Mouse (Mus musculus) midbrain, embryonic 15.5 days (tissue): ENCODE data around the gene Sgpp2. TPM values are rescaled to one million over a fixed set of nuclear protein-coding genes. Genes with fewer than 3 reads are reported as not detected.

ENCODE experiments used
- ATAC-seq: fragments of 200-750 bp; cut with Nextera tagmentation; replicated peaks from 2 replicates; pipeline ENCODE4 v1.8.0; 2017; ENCODE audit warnings: moderate TSS enrichment
- H3K27ac ChIP-seq: fragments of 300-500 bp; sonication (generic); 2 replicates; pipeline ENCODE4 v1.5.1; 2015; ENCODE audit warnings: mild to moderate bottlenecking, inconsistent platforms
- H3K27me3 ChIP-seq: fragments of 300-500 bp; sonication (generic); replicated peaks from 2 replicates; pipeline ENCODE4 v1.6.1; 2015; ENCODE audit warnings: inconsistent platforms
- H3K36me3 ChIP-seq: fragments of 300-500 bp; sonication (generic); replicated peaks from 2 replicates; pipeline ENCODE4 v1.6.1; 2015; ENCODE audit warnings: inconsistent platforms
- H3K4me1 ChIP-seq: fragments of 300-500 bp; sonication (generic); 2 replicates; pipeline ENCODE4 v1.6.1; 2015; ENCODE audit warnings: inconsistent platforms
- H3K4me2 ChIP-seq: fragments of 300-500 bp; sonication (generic); 2 replicates; pipeline ENCODE4 v1.6.1; 2015; ENCODE audit warnings: inconsistent platforms, mild to moderate bottlenecking, moderate library complexity
- H3K4me3 ChIP-seq: fragments of 300-500 bp; sonication (generic); 2 replicates; pipeline ENCODE4 v1.5.1; 2015; ENCODE audit warnings: mild to moderate bottlenecking, inconsistent platforms
- H3K9ac ChIP-seq: fragments of 300-500 bp; sonication (generic); 2 replicates; pipeline ENCODE4 v1.6.1; 2015; ENCODE audit warnings: mild to moderate bottlenecking, inconsistent platforms
- H3K9me3 ChIP-seq: fragments of 300-500 bp; sonication (generic); 2 replicates; pipeline ENCODE4 v1.6.1; 2016; ENCODE audit warnings: inconsistent platforms
- WGBS: fragments of 180-500 bp; shearing (Covaris S2); methylation state at CpG from one replicate; pipeline ENCODE4 v1.1.7; 2015; ENCODE audit warnings: mixed read lengths; 5-methylcytosine and 5-hydroxymethylcytosine counted together
- polyA plus RNA-seq: library from polyadenylated mRNA; unstranded; fragments of >200 nt; fragmentation: Nextera tagmentation; extraction: Ambion mirVana; gene quantifications from 2 replicates; pipeline ENCODE4 v1.2.1, GENCODE M21; 2015

Sgpp2 gene
- polyA plus RNA-seq, 1 experiment from 2014 or later: 1.2 TPM

DNA sequence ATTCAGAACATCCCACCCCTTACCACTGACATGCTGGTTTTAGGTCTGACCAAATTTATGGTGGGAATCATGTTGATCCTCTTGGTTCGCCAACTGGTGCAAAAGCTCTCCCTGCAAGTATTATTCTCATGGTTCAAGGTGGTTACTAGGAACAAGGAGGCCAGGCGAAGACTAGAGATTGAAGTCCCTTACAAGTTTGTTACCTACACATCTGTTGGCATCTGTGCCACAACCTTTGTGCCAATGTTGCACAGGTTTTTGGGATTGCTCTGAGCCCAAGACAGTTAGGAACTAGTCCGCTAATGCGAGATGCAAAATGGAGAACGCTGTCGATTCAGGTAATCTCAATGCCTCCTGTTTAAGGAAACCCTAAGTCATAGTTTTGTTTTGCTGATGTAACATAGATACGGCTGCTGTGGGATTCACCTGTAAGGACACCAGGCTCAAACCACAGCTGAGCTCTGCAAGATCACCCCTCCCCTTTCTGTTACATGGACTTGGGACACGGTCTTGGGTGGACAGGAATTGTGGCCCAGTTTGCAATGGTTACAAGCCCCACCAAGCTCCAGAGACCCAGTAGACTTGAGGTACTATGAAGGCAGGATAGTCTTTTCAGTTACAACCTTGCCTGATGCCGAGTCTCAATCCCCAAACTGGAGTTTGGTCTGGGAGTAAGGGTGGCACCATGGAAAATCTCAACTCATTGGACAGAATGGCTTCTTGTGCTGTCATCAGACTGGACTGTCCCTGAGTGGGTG lies 107.2 kb downstream of the Sgpp2 start:
- Histone ChIP-seq H3K36me3 (0 out of 2 replicates have a peak, but pooled peaks cover 4% of the 10 kb centered on the region), H3K27ac (no peak overlapping the region), H3K4me3 (no peak overlapping the region), H3K4me2 (no peak overlapping the region), H3K9ac (no peak overlapping the region), H3K27me3 (no peaks in the 10 kb centered on the region; the same call in 1 of the 2 replicates), H3K9me3 (no peaks in the 10 kb centered on the region), H3K4me1 (no peaks in the 10 kb centered on the region)
- no peak for ATAC-seq
- WGBS: 95% methylated on average over 9 of the region's 9 CpGs

DNA sequence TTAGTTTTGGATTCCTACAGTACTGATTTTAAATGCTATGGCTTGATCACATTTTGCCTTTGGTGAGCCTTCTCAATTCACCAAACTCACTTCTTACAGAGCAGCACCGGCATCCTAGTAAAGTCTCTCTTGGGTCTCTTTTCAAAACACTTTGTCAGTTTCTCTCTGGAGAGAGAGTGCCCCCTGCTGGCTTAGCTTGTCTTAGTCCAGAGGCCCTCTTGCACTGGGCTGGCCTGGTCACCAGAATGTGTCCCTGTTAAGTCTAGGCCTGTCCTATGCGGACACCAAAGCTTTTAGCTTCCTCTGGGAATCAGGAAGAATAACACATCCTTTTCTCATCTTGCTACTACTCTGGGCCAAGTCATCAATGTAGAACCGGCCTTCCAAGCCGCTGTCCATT lies 109.4 kb downstream of the Sgpp2 start:
- Histone ChIP-seq H3K9me3 (no peaks in the 10 kb centered on the region), H3K27me3 (no peaks in the 10 kb centered on the region; the same call in 1 of the 2 replicates), H3K4me1 (no peaks in the 10 kb centered on the region), H3K4me2 (no peak overlapping the region), H3K9ac (no peak overlapping the region), H3K27ac (no peak overlapping the region), H3K4me3 (no peak overlapping the region), H3K36me3 (0 out of 2 replicates have a peak, but pooled peaks cover 4% of the 10 kb centered on the region)
- peak; percentile 74 for ATAC-seq
- WGBS: 45% methylated on average over 4 of the region's 4 CpGs

DNA sequence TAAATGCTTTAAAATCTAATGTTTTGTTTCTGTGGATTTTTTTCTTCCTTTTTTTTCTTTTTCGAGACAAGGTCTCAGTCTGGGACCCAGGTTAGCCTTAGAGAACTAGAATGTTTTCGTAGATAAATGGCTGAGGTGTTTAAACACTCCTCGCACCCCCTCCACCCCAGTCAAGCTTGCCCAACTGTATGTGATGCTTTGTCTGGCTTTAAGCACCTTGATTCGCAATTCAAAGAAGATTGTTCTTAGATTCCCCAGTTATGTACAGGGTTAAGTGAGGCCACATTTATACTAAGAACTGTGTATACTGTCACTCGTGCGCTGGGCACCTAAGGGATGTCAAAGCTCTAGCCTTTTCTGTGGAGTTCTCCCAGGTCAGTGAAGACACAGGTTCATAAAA lies 110.1 kb downstream of the Sgpp2 start:
- Histone ChIP-seq H3K27ac (no peak overlapping the region), H3K4me1 (no peaks in the 10 kb centered on the region), H3K4me2 (no peak overlapping the region), H3K27me3 (no peaks in the 10 kb centered on the region; the same call in 1 of the 2 replicates), H3K36me3 (peaks cover 4% of the 10 kb centered on the region; the same call in 1 of the 2 replicates), H3K4me3 (no peak overlapping the region), H3K9ac (no peak overlapping the region), H3K9me3 (no peaks in the 10 kb centered on the region)
- WGBS: 92% methylated on average over 6 of the region's 6 CpGs
- ATAC-seq: no peak

DNA sequence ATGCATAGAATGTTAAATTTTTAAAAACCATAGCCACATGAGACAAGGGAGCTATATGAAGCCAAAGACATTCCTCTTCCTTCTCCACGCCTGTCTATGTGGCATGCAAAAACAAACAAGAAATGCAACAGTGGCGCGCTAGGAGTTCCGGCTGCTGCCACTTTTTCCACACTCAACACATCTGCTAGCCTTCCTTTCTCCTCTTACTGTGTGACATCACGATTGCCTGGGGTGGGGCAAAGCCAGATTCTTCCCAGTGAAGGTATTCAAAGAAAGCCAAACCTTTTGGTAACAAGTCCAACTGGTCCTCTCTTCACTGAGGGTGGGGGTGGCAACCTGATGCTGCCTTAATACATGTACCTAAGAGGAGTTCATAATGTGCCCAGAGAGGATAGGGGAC lies 111.6 kb downstream of the Sgpp2 start:
- no peak overlapping the region for H3K27ac ChIP-seq
- WGBS: 95% methylated on average over 5 of the region's 5 CpGs
- no peak overlapping the region for H3K4me2 ChIP-seq
- H3K27me3 ChIP-seq: no peaks in the 10 kb centered on the region; the same call in 1 of the 2 replicates
- H3K4me3 ChIP-seq: no peak overlapping the region
- peaks cover 4% of the 10 kb centered on the region; the same call in 1 of the 2 replicates for H3K36me3 ChIP-seq
- H3K9ac ChIP-seq: no peak overlapping the region
- no peak for ATAC-seq
- 0 out of 2 replicates have a peak, but pooled peaks cover 7% of the 10 kb centered on the region for H3K4me1 ChIP-seq
- H3K9me3 ChIP-seq: no peaks in the 10 kb centered on the region

DNA sequence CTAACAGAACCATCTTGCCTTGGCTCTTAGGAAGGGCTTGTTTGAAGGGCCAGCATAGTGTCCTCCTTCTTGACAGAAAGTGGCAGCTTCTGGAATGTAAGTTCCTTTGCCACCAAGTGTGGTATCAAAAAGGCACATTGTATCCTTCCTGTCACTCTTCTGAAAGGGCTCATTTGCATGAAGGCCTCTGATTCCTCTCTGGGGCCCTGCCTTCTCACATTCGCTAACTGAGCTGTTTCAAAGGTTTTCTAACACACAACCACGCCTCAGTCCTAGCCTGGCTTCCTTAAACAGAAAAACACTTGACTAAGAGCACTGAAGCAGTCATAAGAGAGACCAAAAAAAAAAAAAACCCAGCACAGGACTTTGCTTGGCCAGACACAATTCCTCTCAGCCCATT lies 112.4 kb downstream of the Sgpp2 start:
- H3K27ac ChIP-seq: no peak overlapping the region
- H3K4me1 ChIP-seq: 0 out of 2 replicates have a peak, but pooled peaks cover 7% of the 10 kb centered on the region
- peaks cover 4% of the 10 kb centered on the region; the same call in 1 of the 2 replicates for H3K36me3 ChIP-seq
- WGBS: 41% methylated on average over 2 of the region's 2 CpGs
- H3K4me2 ChIP-seq: no peak overlapping the region
- H3K9me3 ChIP-seq: no peaks in the 10 kb centered on the region
- no peaks in the 10 kb centered on the region; the same call in 1 of the 2 replicates for H3K27me3 ChIP-seq
- H3K9ac ChIP-seq: no peak overlapping the region
- no peak for ATAC-seq
- H3K4me3 ChIP-seq: no peak overlapping the region

DNA sequence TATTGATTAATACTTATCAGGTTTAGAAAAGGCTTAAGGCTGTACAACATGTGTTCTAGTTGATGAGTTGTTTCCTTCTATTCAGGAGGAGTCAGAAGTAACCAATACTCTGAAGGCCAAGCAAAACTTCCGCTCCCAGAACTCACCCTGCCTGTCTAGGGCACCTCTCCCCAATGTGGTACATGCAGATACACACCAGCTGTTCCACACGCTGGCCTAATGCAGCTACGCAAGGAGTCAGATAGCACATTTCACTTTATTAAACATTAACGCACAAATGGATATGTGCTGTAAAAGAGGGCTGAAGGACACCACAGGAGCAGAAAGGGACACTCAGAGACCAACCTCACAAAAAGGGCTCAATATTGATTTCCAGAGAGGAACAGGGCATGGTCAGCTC lies 114.7 kb downstream of the Sgpp2 start:
- Histone ChIP-seq H3K36me3 (peaks cover 4% of the 10 kb centered on the region; the same call in 1 of the 2 replicates), H3K9ac (no peak overlapping the region), H3K9me3 (no peaks in the 10 kb centered on the region), H3K27me3 (no peaks in the 10 kb centered on the region; the same call in 1 of the 2 replicates), H3K4me1 (0 out of 2 replicates have a peak, but pooled peaks cover 7% of the 10 kb centered on the region), H3K4me2 (no peak overlapping the region), H3K4me3 (no peak overlapping the region), H3K27ac (no peak overlapping the region)
- WGBS: 94% methylated on average over 4 of the region's 4 CpGs
- no peak for ATAC-seq

DNA sequence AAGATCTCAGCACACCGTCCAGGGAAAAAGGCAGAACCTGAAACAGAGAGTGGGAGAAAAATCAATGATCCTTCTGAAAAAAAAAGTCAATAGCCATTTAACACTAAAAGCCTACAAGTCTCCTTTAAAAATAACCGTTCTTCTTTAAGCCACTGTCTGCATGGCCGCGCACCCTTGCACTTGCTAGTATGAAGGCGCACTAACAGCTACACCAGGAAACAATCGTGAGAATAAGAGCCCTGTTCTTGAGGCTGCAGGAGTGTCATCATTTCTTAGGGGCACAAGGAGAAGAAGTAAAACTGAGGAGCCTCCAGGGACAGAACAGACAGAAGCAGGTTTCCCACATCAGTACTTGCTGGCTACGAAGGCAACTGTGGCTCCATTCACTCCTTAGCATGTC lies 115.2 kb downstream of the Sgpp2 start:
- H3K9ac ChIP-seq: no peak overlapping the region
- H3K36me3 ChIP-seq: peaks cover 4% of the 10 kb centered on the region; the same call in 1 of the 2 replicates
- 89% methylated on average over 7 of the region's 7 CpGs for WGBS
- H3K4me1 ChIP-seq: 0 out of 2 replicates have a peak, but pooled peaks cover 7% of the 10 kb centered on the region
- H3K4me3 ChIP-seq: no peak overlapping the region
- H3K9me3 ChIP-seq: no peaks in the 10 kb centered on the region
- no peak for ATAC-seq
- no peak overlapping the region for H3K4me2 ChIP-seq
- H3K27me3 ChIP-seq: no peaks in the 10 kb centered on the region; the same call in 1 of the 2 replicates
- no peak overlapping the region; the same call in 1 of the 2 replicates for H3K27ac ChIP-seq

DNA sequence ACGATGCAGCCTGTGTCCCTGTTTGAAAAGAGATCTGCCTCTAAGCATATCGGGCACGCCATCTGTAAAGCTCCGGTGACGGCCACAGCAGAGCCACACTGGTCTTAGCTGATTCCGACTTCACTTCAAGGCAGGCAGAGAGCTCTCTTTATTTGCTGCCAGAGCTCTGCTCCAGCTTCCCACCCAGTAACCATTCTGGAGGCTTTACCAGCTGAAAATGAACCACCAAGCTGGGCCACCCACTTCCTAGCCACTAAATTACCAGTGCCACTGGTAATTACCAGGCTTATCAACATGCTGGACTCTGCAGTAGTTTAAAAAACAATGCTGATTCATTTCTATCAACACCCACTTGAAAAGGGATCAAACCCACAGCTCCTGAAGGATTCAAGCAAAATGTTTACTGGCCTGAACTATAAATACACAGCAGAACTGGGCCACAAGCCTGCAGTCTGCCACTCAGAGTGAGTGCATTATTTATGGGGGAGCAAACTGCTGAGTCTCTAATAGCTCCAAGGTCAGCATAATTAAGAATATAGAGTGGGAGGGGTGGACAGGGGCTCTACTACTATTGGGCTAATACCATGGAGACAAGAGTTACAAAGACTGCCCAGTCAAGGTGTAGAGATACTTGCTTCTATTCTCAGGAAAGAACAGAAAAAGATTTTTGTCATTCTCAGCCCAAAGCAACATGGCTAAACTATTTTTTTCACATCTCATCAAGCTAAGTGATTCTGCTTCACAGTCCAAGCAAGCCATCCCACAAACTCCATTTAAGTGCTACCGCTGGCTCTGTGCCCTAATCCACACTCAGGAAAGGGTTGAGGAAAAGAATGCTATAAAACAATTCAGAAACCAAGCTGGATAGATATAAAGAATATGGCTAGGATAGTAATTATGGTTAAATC lies 115.9 kb downstream of the Sgpp2 start:
- no peak for ATAC-seq
- peaks cover 2% of the 10 kb centered on the region; the same call in 1 of the 2 replicates for H3K36me3 ChIP-seq
- no peak overlapping the region for H3K9ac ChIP-seq
- H3K27ac ChIP-seq: no peak overlapping the region; the same call in 1 of the 2 replicates
- no peaks in the 10 kb centered on the region for H3K27me3 ChIP-seq
- H3K4me2 ChIP-seq: no peak overlapping the region
- 69% methylated on average over 7 of the region's 7 CpGs for WGBS
- H3K4me1 ChIP-seq: 0 out of 2 replicates have a peak, but pooled peaks cover 7% of the 10 kb centered on the region
- H3K4me3 ChIP-seq: no peak overlapping the region
- no peaks in the 10 kb centered on the region for H3K9me3 ChIP-seq

DNA sequence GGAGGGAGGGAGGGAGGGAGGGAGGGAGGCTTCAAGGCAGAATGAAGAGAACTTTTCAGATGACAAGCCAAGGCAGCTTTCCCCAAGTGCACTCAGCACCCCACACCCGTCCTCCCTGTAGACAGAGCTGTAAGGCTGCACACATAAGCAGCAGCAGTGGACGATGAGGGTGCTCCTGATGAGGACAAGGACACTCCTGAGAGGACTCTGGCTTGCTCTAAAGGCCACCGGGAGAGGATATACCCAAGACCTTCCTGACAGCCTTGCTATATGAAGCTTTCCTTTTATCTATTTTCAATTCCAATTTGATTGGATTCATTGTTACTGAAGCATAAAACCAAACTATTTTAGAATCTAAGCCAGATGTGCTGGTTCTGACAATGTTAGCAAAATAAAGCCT lies 116.7 kb downstream of the Sgpp2 start:
- ATAC-seq: no peak
- H3K4me1 ChIP-seq: 0 out of 2 replicates have a peak, but pooled peaks cover 7% of the 10 kb centered on the region
- 44% methylated on average over 3 of the region's 3 CpGs for WGBS

DNA sequence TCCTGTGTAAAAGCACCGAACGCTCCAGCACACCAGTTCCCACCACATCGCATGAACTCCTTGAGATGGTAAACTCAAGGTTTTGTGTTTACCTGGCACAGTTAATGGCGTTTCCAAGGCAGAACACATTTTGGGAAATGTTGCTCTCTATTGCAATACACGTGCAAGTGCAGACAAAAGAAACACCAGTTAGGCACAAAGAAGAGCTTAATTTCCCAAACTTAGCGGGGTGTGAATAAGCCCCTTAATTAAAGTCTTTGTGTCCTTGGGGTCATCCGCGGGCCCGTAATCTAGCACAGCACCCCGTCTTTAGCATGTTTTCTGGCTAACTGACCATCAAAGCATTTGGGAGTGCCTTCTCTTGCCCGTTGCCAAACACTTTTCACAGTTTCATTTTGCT lies 118.7 kb downstream of the Sgpp2 start:
- H3K9ac ChIP-seq: no peak overlapping the region
- H3K9me3 ChIP-seq: no peaks in the 10 kb centered on the region
- H3K4me1 ChIP-seq: 0 out of 2 replicates have a peak, but pooled peaks cover 7% of the 10 kb centered on the region
- WGBS: 19% methylated on average over 11 of the region's 11 CpGs
- H3K4me3 ChIP-seq: no peak overlapping the region
- H3K36me3 ChIP-seq: no peaks in the 10 kb centered on the region; the same call in 1 of the 2 replicates
- H3K27ac ChIP-seq: no peak overlapping the region
- H3K4me2 ChIP-seq: no peak overlapping the region
- H3K27me3 ChIP-seq: no peaks in the 10 kb centered on the region
- ATAC-seq: no peak

More for the DNA sequence above, 116.7 kb downstream of the Sgpp2 start:
- H3K36me3 ChIP-seq: no peaks in the 10 kb centered on the region; the same call in 1 of the 2 replicates
- H3K4me2 ChIP-seq: no peak overlapping the region
- no peak overlapping the region for H3K9ac ChIP-seq
- H3K27me3 ChIP-seq: no peaks in the 10 kb centered on the region
- no peak overlapping the region for H3K27ac ChIP-seq
- no peak overlapping the region for H3K4me3 ChIP-seq
- H3K9me3 ChIP-seq: no peaks in the 10 kb centered on the region

DNA sequence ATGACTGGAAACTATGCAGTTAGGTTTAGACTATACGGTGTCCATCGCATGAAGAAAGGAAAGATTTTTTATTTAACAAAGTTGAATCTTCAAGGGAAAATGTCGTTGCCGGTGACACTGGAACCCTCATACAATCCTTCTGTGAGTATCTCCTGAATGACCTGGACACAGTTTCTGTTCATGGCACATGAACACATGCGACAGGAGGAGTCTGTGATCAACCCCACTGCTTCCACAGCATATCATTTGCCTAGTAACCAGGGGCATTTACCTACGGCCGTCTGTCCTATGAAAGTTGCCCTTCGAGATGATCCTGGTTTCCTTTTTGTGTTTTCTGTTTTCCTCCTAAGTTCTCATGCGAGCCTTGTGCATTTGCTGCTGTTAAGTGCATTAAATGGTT lies 123.3 kb downstream of the Sgpp2 start:
- no peak overlapping the region for H3K9ac ChIP-seq
- H3K9me3 ChIP-seq: no peaks in the 10 kb centered on the region
- no peak overlapping the region for H3K4me2 ChIP-seq
- 95% methylated on average over 9 of the region's 9 CpGs for WGBS
- H3K4me1 ChIP-seq: no peaks in the 10 kb centered on the region
- ATAC-seq: no peak
- no peaks in the 10 kb centered on the region for H3K27me3 ChIP-seq
- no peaks in the 10 kb centered on the region for H3K36me3 ChIP-seq
- no peak overlapping the region for H3K4me3 ChIP-seq
- H3K27ac ChIP-seq: no peak overlapping the region

DNA sequence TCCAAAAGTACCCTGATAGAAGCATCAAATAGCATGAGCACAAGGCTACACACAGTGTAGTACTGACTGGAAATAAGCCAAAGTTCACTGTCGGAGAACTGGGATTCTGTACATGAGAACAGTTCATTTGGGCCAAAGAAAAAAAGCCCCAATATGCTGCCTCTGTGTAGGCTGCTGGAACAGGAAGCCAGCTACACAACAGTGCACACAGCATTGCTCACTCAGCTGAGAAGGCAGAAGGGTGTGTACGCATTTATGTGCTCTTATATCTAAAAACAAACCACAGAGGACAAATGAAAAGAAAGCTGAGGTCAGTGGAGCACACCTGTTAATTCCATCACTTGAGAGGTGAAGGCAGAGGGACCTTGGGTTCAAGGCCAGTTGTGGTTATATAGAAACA lies 125.8 kb downstream of the Sgpp2 start:
- Histone ChIP-seq H3K27me3 (no peaks in the 10 kb centered on the region), H3K27ac (no peak overlapping the region), H3K4me3 (no peak overlapping the region), H3K4me2 (no peak overlapping the region), H3K9ac (no peak overlapping the region), H3K9me3 (no peaks in the 10 kb centered on the region), H3K36me3 (no peaks in the 10 kb centered on the region), H3K4me1 (no peaks in the 10 kb centered on the region)
- no peak for ATAC-seq
- 83% methylated on average over 2 of the region's 2 CpGs for WGBS
